Mouse (Mus musculus) megakaryocyte, embryonic 14.5 days (primary cell): Measurements from ENCODE around the gene Asb7.

Experiments used
- FLI1 ChIP-seq: IDR thresholded peaks from 2 replicates; pipeline ENCODE4 v1.6.1; 2012; ENCODE audit warnings: low read length, inconsistent platforms, mixed read lengths
- GATA1 ChIP-seq: IDR thresholded peaks from 3 replicates; pipeline ENCODE4 v1.6.1; 2012; ENCODE audit warnings: mixed read lengths, low read length, inconsistent platforms, borderline replicate concordance

DNA sequence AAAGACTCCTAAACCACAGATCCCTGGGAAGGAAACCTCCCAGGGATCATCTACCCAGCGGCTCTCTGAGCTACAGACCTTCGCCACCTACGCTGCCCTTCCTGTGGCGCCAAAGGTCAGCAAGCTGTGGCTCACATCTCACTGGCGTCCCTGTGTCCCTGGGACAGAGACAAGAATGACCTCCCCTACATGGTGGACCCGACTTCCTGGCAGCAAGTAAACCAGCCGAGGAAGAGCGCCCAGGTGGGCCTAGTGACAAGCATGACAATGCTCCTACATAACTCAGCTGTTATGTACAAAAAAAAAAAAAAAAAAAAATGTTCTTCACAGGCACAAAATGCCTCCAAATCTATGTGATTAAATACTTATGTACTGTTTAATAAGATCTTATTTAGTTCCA is 28.4 kb downstream of the Asb7 start:
- TF ChIP-seq GATA1 (no peak), FLI1 (no peak)
